Mouse (Mus musculus): ENCODE data around the gene Gm2174.

Gene Gm2174

GRCm38 (mm10) chrX:56497241-56497640 is 49.5 kb downstream of the Gm2174 start:
- DNase-seq (ENCODE audit: extremely low spot score, low spot score) = no peak
